Mouse (Mus musculus) heart, postnatal 10 days (tissue): ENCODE data around the gene Nav2. TPM values are rescaled to one million over a fixed set of nuclear protein-coding genes. Genes with fewer than 3 reads are reported as not detected.
A peak's percentile ranks its signal among the peaks of the same experiment; 100 is the strongest.

ENCODE experiments used
- DNase-seq, 2 experiments: peaks; one replicate each; pipeline ENCODE4 v3.0.0; 2021
- intact Hi-C: fragments of 180-260 bp; cut with DNase I; formaldehyde crosslinking; loops from one replicate; pipeline ENCODE4 v1.15.1; 2025
- total RNA-seq, 2 experiments: library from RNA; stranded (reverse); gene quantifications; 2 replicates each; pipeline ENCODE4 v1.2.3; 2021

Gene Nav2
- total RNA-seq, 2 experiments from 2014 or later, result 79.7 to 82.1 TPM

GRCm38 (mm10) chr7:49040163-49040562 is 131.6 kb downstream of the Nav2 start:
- intact Hi-C loops, result no loop called here
- DNase-seq, result no peak

- intact Hi-C loops, result no loop called here
- DNase-seq, result no peak
These were observed 133.0 kb downstream of the Nav2 start for GRCm38 (mm10) chr7:49041334-49042070.

- intact Hi-C loops, result no loop called here
- no peak for DNase-seq
These were observed 137.2 kb downstream of the Nav2 start for GRCm38 (mm10) chr7:49045499-49046346.

- intact Hi-C loops, result no loop called here
- no peak for DNase-seq
These were observed 138.0 kb downstream of the Nav2 start for GRCm38 (mm10) chr7:49046347-49046989.

GRCm38 (mm10) chr7:49047336-49047735 is 138.8 kb downstream of the Nav2 start:
- intact Hi-C loops, result no loop called here
- peak in 1 of 2 experiments; percentile 21 for DNase-seq

GRCm38 (mm10) chr7:49052871-49053618 is 144.5 kb downstream of the Nav2 start:
- DNase-seq, result no peak
- intact Hi-C loops, result loop anchor here (10.0 kb wide), 2 partner anchors 58 to 98 kb away; no protein-coding TSS in a partner anchor

- intact Hi-C loops, result loop anchor here (10.0 kb wide), 2 partner anchors 60 to 100 kb away; no protein-coding TSS in a partner anchor
- peak; percentile 60 to 68 for DNase-seq
These were observed 146.8 kb downstream of the Nav2 start for GRCm38 (mm10) chr7:49055273-49055672.

- intact Hi-C loops, result loop anchor here (10.0 kb wide), 2 partner anchors 64 to 104 kb away; no protein-coding TSS in a partner anchor
These were observed 149.9 kb downstream of the Nav2 start for GRCm38 (mm10) chr7:49058304-49059012.

GRCm38 (mm10) chr7:49064792-49065521 is 156.4 kb downstream of the Nav2 start:
- peak; percentile 57 to 69 for DNase-seq
- intact Hi-C loops, result loop anchor here (2.0 kb wide), 1 partner anchor 136 kb away; no protein-coding TSS in a partner anchor

More at GRCm38 (mm10) chr7:49058304-49059012, 149.9 kb downstream of the Nav2 start:
- no peak for DNase-seq

- intact Hi-C loops, result loop anchor here (2.0 kb wide), 2 partner anchors 137 to 171 kb away; no protein-coding TSS in a partner anchor
- peak; percentile 51 to 54 for DNase-seq
These were observed 157.3 kb downstream of the Nav2 start for GRCm38 (mm10) chr7:49065621-49066475.

- intact Hi-C loops, result loop anchor here (2.0 kb wide), 1 partner anchor 172 kb away; no protein-coding TSS in a partner anchor
- DNase-seq, result no peak
These were observed 158.3 kb downstream of the Nav2 start for GRCm38 (mm10) chr7:49066828-49067227.

GRCm38 (mm10) chr7:49069396-49069961 is 161.0 kb downstream of the Nav2 start:
- DNase-seq, result no peak
- intact Hi-C loops, result no loop called here

GRCm38 (mm10) chr7:49070621-49071020 is 162.1 kb downstream of the Nav2 start:
- intact Hi-C loops, result no loop called here
- DNase-seq, result no peak

- intact Hi-C loops, result no loop called here
- DNase-seq, result no peak
These were observed 162.6 kb downstream of the Nav2 start for GRCm38 (mm10) chr7:49071141-49071567.

GRCm38 (mm10) chr7:49075333-49075934 is 166.9 kb downstream of the Nav2 start:
- DNase-seq, result no peak
- intact Hi-C loops, result no loop called here

GRCm38 (mm10) chr7:49076283-49076694 is 167.8 kb downstream of the Nav2 start:
- no peak for DNase-seq
- intact Hi-C loops, result no loop called here

GRCm38 (mm10) chr7:49078930-49079329 is 170.4 kb downstream of the Nav2 start:
- intact Hi-C loops, result no loop called here
- no peak for DNase-seq
